Mouse (Mus musculus): ENCODE measurements around the gene Ssc5d. TPM values are rescaled to one million over a fixed set of nuclear protein-coding genes. Genes with fewer than 3 reads are reported as not detected.

Ssc5d gene
- total RNA-seq (2012; rRNA removed) (0.13 and 0.30 TPM in 2 replicates), total RNA-seq (2014; rRNA removed) (0.08 and 0.09 TPM in 2 replicates), polyA plus RNA-seq (2012; ENCODE audit: insufficient read length, low read depth) (1.5 and 1.6 TPM in 2 replicates)

GRCm38 (mm10) chr7:4925441-4926381, at the start of gene Ssc5d:
Gene Ssc5d (plus strand): TSS chr7:4925785.
- H3K9ac ChIP-seq (ENCODE audit: insufficient read depth, low read depth) = no peak within 1 kb of the TSS
- dilution Hi-C loops (cut with MboI; ENCODE audit: extremely low pct_ligation_motif_present, extremely low pct_unique_long_range_greater_than_20kb, low sequenced_read_pairs) (no loop called here), in situ Hi-C loops (cut with MboI; ENCODE audit: low pct_ligation_motif_present, low pct_unique_long_range_greater_than_20kb, low sequenced_read_pairs) (no loop called here)
- H3K4me3 ChIP-seq (replicated peaks in 1 of 3; ENCODE audit: low read depth in 2 of 3, low read length in 2 of 3, poor library complexity in 1 of 3) = no peak within 1 kb of the TSS
- peaks cover 5 to 23% of the 10 kb centered on the region in 2 experiments for H3K4me1 ChIP-seq (ENCODE audit: control insufficient read depth in 1 of 2, insufficient read depth in 2 of 2)
- DNase-seq (ENCODE audit: extremely low read depth) = no peak
- peaks cover 2 to 12% of the 10 kb centered on the region in 2 experiments for H3K36me3 ChIP-seq (replicated peaks in 1 of 2; ENCODE audit: control insufficient read depth in 1 of 2, insufficient read depth in 1 of 2, low read length in 1 of 2)
- no peak for TF ChIP-seq ZC3H11A (IDR thresholded peaks at IDR 0.05; ENCODE audit: low read depth, low read length)
- no peak for TF ChIP-seq POLR2AphosphoS2 (IDR thresholded peaks at IDR 0.05; ENCODE audit: low read depth, low read length)
- TF ChIP-seq ZMIZ1 (IDR thresholded peaks at IDR 0.05; ENCODE audit: low read depth, low read length) = no peak
- TF ChIP-seq EP300 (IDR thresholded peaks at IDR 0.05; ENCODE audit: low read length) = no peak
- TF ChIP-seq MAZ (IDR thresholded peaks at IDR 0.05; ENCODE audit: low read depth, low read length) = no peak
- no peak for TF ChIP-seq RAD21 (IDR thresholded peaks at IDR 0.05; ENCODE audit: low read depth, low read length)
- no peaks in the 10 kb centered on the region for H3K79me2 ChIP-seq (replicated peaks; ENCODE audit: control insufficient read depth, extremely low read depth, insufficient read depth, poor library complexity, severe bottlenecking)
- H3K27ac ChIP-seq (ENCODE audit: insufficient read depth, low read depth) = no peak within 1 kb of the TSS
- no peak within 1 kb of the TSS; the same call in 1 of the 2 replicates for H3K4me2 ChIP-seq (ENCODE audit: insufficient read depth, low read depth, poor library complexity, severe bottlenecking)
- H3K27me3 ChIP-seq (replicated peaks) = no peaks in the 10 kb centered on the region
- no peaks in the 10 kb centered on the region for H3K9me3 ChIP-seq (replicated peaks; ENCODE audit: low read length)

GRCm38 (mm10) chr7:4876753-4877221, 48.8 kb upstream of the Ssc5d start, which contains the start of gene Isoc2a:
Gene Isoc2a (plus strand): TSS chr7:4877153.
- in situ Hi-C loops (cut with MboI; ENCODE audit: low pct_ligation_motif_present, low pct_unique_long_range_greater_than_20kb, low sequenced_read_pairs) = no loop called here
- H3K4me2 ChIP-seq (ENCODE audit: insufficient read depth, low read depth, poor library complexity, severe bottlenecking) = peak within 1 kb of the TSS; percentile 99
- H3K4me1 ChIP-seq (ENCODE audit: control insufficient read depth in 1 of 2, insufficient read depth in 2 of 2) = peaks cover 6 to 14% of the 10 kb centered on the region in 2 experiments
- no peaks in the 10 kb centered on the region for H3K27me3 ChIP-seq (replicated peaks)
- dilution Hi-C loops (cut with MboI; ENCODE audit: extremely low pct_ligation_motif_present, extremely low pct_unique_long_range_greater_than_20kb, low sequenced_read_pairs) = no loop called here
- H3K9ac ChIP-seq (ENCODE audit: insufficient read depth, low read depth) = peak within 1 kb of the TSS; percentile 73
- H3K36me3 ChIP-seq (replicated peaks in 1 of 2; ENCODE audit: control insufficient read depth in 1 of 2, insufficient read depth in 1 of 2, low read length in 1 of 2) = peaks cover 0 to under 1% of the 10 kb centered on the region in 2 experiments
- H3K4me3 ChIP-seq (replicated peaks in 1 of 3; ENCODE audit: low read depth in 2 of 3, low read length in 2 of 3, poor library complexity in 1 of 3) = peak within 1 kb of the TSS; percentile 66 to 85 (median 78)
- H3K27ac ChIP-seq (ENCODE audit: insufficient read depth, low read depth) = no peak within 1 kb of the TSS
- H3K9me3 ChIP-seq (replicated peaks; ENCODE audit: low read length) = peaks cover under 1% of the 10 kb centered on the region
- DNase-seq (ENCODE audit: extremely low read depth) = peak; percentile 96
- H3K79me2 ChIP-seq (replicated peaks; ENCODE audit: control insufficient read depth, extremely low read depth, insufficient read depth, poor library complexity, severe bottlenecking) = no peaks in the 10 kb centered on the region
- peak; percentile 24; the same call in 1 of the 2 replicates for TF ChIP-seq HCFC1 (IDR thresholded peaks at IDR 0.05; ENCODE audit: low read depth, low read length)
- TF ChIP-seq MAX (IDR thresholded peaks at IDR 0.05; ENCODE audit: low read length) = peak; percentile 75; the same call in 1 of the 2 replicates
- TF ChIP-seq CTCF (conservative IDR thresholded peaks at IDR 0.05 in 1 of 2, IDR thresholded peaks at IDR 0.05 in 1 of 2; ENCODE audit: low read depth in 2 of 2, low read length in 2 of 2) = no peak
- no peak for TF ChIP-seq MAFK (IDR thresholded peaks at IDR 0.05; ENCODE audit: insufficient replicate concordance, low read length)
- no peak for TF ChIP-seq BHLHE40 (IDR thresholded peaks at IDR 0.05; ENCODE audit: low read depth, low read length)
- peak; percentile 80 for TF ChIP-seq NELFE (IDR thresholded peaks at IDR 0.05; ENCODE audit: low read depth, low read length)
- no peak for TF ChIP-seq ZC3H11A (IDR thresholded peaks at IDR 0.05; ENCODE audit: low read depth, low read length)
- TF ChIP-seq CHD1 (IDR thresholded peaks at IDR 0.05; ENCODE audit: low read depth, low read length) = no peak
- peak; percentile 84 for TF ChIP-seq TCF12 (IDR thresholded peaks at IDR 0.05; ENCODE audit: low read depth, low read length)
- no peak for TF ChIP-seq RAD21 (IDR thresholded peaks at IDR 0.05; ENCODE audit: low read depth, low read length)
- no peak for TF ChIP-seq ZNF384 (IDR thresholded peaks at IDR 0.05; ENCODE audit: low read depth, low read length)
- TF ChIP-seq IRF4 (IDR thresholded peaks at IDR 0.05; ENCODE audit: low read depth, low read length) = no peak
- TF ChIP-seq ZMIZ1 (IDR thresholded peaks at IDR 0.05; ENCODE audit: low read depth, low read length) = peak; percentile 54
- TF ChIP-seq TBP (conservative IDR thresholded peaks at IDR 0.05; ENCODE audit: low read depth, low read length) = peak; percentile 90
- no peak for TF ChIP-seq NRF1 (IDR thresholded peaks at IDR 0.05; ENCODE audit: low read depth, low read length)
- peak; percentile 46 for TF ChIP-seq USF1 (IDR thresholded peaks at IDR 0.05; ENCODE audit: low read depth, low read length)
- peak; percentile 95 for TF ChIP-seq POLR2A (IDR thresholded peaks at IDR 0.05; ENCODE audit: low read depth, low read length)
- no peak for TF ChIP-seq GABPA (IDR thresholded peaks at IDR 0.05; ENCODE audit: insufficient replicate concordance, low read depth, low read length)
- TF ChIP-seq RCOR1 (conservative IDR thresholded peaks at IDR 0.05; ENCODE audit: low read depth, low read length) = no peak
- TF ChIP-seq MYC (IDR thresholded peaks at IDR 0.05; ENCODE audit: low read depth, low read length) = peak; percentile 58
- TF ChIP-seq SIN3A (IDR thresholded peaks at IDR 0.05; ENCODE audit: low read length) = peak; percentile 72
- TF ChIP-seq MXI1 (IDR thresholded peaks at IDR 0.05; ENCODE audit: low read depth, low read length) = peak; percentile 90; the same call in 1 of the 2 replicates
- TF ChIP-seq MEF2A (IDR thresholded peaks at IDR 0.05; ENCODE audit: borderline replicate concordance, low read depth, low read length) = peak; percentile 7; the same call in 1 of the 2 replicates
- TF ChIP-seq MAZ (IDR thresholded peaks at IDR 0.05; ENCODE audit: low read depth, low read length) = no peak
- peak; percentile 81 for TF ChIP-seq ELF1 (IDR thresholded peaks at IDR 0.05; ENCODE audit: low read depth, low read length)
- TF ChIP-seq CHD2 (IDR thresholded peaks at IDR 0.05; ENCODE audit: low read length) = peak; percentile 94
- no peak for TF ChIP-seq PAX5 (IDR thresholded peaks at IDR 0.05; ENCODE audit: low read length)
- TF ChIP-seq JUN (IDR thresholded peaks at IDR 0.05; ENCODE audit: insufficient read depth, low read depth, low read length) = no peak
